Mouse (Mus musculus) v-Abl transformed pro-B cells (cell line): Measurements from ENCODE around the gene Dnajb13.

Experiments
- in situ Hi-C, 2 experiments: fragments of 400-800 bp; cut with MboI; formaldehyde crosslinking; loops; one replicate each; pipeline ENCODE4 v1.15.1; 2025; ENCODE audit not compliant: unreplicated experiment in 2 of 2

Gene Dnajb13

DNA sequence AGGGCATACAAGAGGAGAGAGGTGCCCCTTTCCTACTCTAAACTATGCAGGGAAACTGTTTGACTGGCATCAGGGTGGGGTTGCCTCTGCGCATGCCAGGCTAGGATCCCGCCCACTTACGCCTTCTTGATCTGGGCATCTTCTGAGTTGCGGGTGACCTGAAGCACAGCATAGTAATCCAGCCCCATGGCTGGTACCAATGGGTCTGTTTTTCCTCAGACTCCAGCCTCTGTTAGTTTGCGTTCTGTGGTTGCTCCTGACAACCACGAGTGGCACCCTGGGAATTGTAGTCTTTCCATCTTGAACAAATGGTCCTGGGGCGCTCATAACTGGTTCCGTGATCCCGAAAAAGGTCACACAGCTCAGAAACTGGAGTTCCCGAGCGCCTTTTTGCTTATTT is at the start of gene Dnajb13:
Gene Dnajb13, minus strand, starts transcription at position 388 of the 400 bp plus-strand sequence.
- in situ Hi-C loops, result no loop called here

GRCm38 (mm10) chr7:100561861-100562587 is 47.3 kb upstream of the Dnajb13 start:
- in situ Hi-C loops, result no loop called here

- in situ Hi-C loops, result no loop called here
Measured at GRCm38 (mm10) chr7:100559331-100559730, 44.6 kb upstream of the Dnajb13 start.

- in situ Hi-C loops, result no loop called here
Measured at GRCm38 (mm10) chr7:100557241-100557640, 42.5 kb upstream of the Dnajb13 start.

GRCm38 (mm10) chr7:100555431-100555951 is 40.7 kb upstream of the Dnajb13 start:
- in situ Hi-C loops, result no loop called here

DNA sequence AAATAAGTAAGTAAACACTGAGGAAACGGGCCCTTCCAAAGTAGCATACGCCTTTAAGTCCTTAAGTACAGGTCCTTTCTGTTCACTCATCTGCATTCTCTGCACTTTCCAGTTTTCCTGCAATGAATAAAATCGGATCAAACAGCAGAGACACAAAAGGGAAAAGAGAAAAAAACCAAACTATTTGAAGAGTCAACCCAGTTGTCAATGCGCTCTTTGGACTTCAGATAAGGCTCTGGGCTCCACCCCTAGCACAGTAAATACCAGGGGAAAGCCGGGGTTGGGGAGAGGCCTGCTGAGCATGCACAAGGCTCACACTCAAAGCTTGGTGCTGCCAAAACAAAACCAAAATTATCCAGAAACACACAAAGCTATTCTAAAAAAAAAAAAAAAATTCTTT is 40.2 kb upstream of the Dnajb13 start:
- in situ Hi-C loops, result no loop called here

DNA sequence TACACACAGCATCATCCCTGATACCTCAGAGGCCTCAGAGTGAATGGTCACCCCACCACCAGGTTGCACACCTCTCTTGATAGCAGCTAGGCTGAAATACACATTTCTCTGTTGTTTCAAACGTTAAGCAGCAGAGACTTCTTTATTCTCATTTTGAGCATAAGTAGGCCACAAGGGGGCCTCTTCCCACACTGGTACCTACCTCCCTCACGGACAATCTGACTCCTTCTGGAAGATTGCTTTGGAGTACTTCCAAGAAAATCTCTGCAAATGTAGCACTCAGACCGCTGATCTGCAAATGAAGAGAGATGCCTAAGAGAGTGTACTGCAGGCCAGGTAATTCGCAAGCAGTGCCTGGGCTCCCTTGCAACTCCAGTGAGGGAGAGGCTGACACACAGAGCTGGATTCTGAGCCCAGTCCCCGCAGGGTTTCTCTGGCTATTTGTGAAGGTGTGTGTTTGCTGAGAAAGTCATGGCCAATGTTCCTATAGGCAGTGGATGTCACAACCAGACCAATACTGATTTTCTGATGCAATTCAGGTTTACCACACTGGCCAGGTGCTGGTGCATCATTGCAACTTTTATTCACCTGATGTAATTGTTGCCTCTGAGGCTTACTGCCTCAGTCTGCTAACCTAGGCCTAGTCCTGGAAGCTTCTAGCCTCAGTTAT is 35.7 kb upstream of the Dnajb13 start:
- in situ Hi-C loops, result no loop called here

- in situ Hi-C loops, result no loop called here
Measured at GRCm38 (mm10) chr7:100549796-100550195, 35.0 kb upstream of the Dnajb13 start.

- in situ Hi-C loops, result no loop called here
Measured at GRCm38 (mm10) chr7:100547631-100548030, 32.9 kb upstream of the Dnajb13 start.

DNA sequence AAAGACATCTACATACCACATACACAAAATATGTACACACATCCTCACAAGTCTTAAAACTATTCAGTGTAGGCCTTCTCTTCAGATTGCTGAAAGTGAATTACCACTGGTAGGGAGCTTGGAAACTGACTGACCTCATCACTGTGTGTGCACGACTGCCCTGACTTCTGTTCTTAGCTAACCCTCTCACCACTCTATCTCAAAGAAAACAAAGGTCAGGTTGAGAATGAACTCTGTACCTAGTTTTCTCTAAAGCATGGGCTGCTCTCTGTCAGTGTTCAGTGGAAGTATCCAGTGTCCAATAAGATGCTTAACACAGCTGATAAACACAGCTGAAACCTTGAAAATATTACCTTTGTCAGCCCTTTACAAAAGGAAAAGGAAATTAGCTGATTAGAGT is 29.7 kb upstream of the Dnajb13 start:
- in situ Hi-C loops, result no loop called here

DNA sequence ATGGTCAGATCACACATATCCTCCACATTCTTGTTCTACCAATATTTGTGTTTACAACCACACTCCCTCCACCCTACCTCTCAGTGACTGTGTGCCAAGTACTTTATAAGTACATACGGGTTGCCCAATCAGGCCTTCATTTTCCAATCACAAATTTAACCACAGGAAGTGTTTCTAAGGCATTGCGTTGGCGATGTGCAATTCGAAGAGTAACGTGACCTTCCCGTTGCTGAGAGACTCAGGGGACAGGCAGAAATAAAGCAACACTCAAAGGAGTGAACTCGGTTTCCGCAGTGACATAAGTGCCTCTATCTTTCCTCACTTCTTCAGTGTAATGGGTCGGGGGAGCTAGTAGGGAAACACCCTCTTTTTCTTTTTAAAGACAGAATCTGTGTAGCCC is 24.8 kb upstream of the Dnajb13 start:
- in situ Hi-C loops, result loop anchor here in 1 of 2 experiments (5.0 kb wide), 1 partner anchor 43 kb away; no protein-coding TSS in a partner anchor

DNA sequence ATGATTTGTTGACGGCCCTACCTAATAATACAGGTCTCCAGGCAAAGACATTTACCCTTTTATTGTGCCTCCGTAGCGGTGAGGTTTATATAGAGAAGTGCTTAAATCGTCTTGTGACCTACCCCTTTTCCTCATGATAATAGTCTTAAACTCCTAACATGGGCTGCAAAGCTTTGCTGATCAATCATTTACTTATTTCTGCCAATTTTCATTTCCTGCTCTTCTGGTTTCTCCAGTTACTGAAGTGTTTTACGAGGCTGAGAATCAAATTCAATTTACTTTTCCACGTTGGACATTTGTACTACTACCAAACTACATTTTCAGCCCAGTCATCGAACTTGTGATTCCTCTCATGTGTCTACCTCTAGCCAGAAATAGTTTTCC is 22.8 kb upstream of the Dnajb13 start:
- in situ Hi-C loops, result loop anchor here in 1 of 2 experiments (5.0 kb wide), 1 partner anchor 45 kb away; no protein-coding TSS in a partner anchor

- in situ Hi-C loops, result loop anchor here in 1 of 2 experiments (5.0 kb wide), 1 partner anchor 45 kb away; no protein-coding TSS in a partner anchor
Measured at GRCm38 (mm10) chr7:100536804-100537518, 22.2 kb upstream of the Dnajb13 start, which contains the start of gene Coa4. Coa4 (plus strand) TSS chr7:100537071.

GRCm38 (mm10) chr7:100535831-100536230 is 21.1 kb upstream of the Dnajb13 start:
- in situ Hi-C loops, result loop anchor here in 1 of 2 experiments (5.0 kb wide), 1 partner anchor 46 kb away; no protein-coding TSS in a partner anchor

DNA sequence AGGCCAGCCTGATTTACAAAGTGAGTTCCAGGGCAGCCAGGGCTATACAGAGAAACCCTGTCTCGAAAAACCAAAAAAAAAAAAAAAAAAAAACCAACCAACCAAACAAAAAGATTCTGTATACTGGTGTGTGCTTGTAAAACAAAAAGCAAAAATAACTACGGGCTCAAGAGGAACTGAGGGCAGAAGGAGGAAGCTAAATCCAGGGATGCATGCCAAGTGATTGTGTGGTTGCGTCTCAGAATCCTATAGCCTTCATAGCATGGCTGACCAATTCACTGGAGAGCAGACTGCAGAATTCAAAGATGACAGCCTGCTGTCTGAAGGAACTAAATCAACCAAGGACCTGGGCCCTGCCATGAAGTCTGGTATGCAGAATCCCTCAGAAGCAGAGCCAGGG is 19.5 kb upstream of the Dnajb13 start:
- in situ Hi-C loops, result no loop called here

GRCm38 (mm10) chr7:100533503-100533902 is 18.7 kb upstream of the Dnajb13 start:
- in situ Hi-C loops, result no loop called here

GRCm38 (mm10) chr7:100530766-100531165 is 16.0 kb upstream of the Dnajb13 start:
- in situ Hi-C loops, result no loop called here

DNA sequence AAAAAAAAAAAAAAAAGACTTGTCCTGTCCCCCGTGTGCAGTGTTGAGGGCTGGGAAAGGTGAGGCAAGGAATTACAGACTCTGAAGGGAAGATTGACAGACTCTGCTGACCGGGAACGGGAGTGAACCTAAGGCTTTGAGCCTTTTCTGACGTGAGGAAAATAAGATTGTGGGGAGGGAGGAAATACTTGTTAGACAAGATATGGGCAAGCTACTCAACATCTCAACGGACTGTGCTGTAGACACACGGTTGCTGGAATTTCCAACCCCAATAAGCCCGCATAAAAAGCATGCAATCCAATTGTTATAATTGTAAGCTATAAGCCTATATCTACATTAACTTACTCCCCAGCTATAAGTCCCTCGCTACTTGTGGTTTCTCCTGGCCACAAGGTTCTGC is 9.9 kb upstream of the Dnajb13 start:
- in situ Hi-C loops, result loop anchor here (5.0 to 10.0 kb wide), 5 partner anchors 113 to 360 kb away; partner anchors contain the start of gene Plekhb1 (in 2 of the 2)

GRCm38 (mm10) chr7:100522222-100522621 is 7.5 kb upstream of the Dnajb13 start:
- in situ Hi-C loops, result loop anchor here (5.0 to 10.0 kb wide), 4 partner anchors 140 to 363 kb away; partner anchors contain the start of gene Plekhb1 (in 2 of the 2)

DNA sequence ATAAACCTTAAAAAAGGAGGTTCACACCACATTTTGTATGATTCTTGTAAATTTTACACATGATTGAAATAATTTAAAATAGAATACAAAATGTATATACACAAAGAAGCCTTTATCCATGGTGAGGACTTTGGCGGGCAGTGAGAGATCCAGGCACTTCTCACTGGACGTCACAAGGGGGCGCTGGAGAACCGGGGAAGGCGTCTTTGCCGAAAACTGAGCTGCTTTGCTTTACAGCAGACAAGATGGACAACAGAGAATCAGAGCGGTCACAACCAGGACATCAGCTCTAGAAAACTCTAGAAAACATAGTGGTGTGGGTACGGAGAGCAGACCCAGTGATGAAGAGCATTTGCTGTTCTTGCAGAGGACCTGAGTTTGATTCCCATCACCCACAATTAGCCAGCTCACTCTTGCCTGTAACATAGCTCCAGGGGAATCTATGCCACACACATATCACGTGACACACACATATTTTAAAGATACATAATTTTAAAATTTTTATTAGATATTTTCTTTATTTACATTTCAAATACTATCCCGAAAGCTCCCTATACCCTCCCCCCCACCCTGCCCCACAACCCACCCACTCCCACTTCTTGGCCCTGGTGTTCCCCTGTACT is 6.0 kb upstream of the Dnajb13 start:
- in situ Hi-C loops, result loop anchor here (5.0 to 10.0 kb wide), 4 partner anchors 142 to 364 kb away; partner anchors contain the start of gene Plekhb1 (in 2 of the 2)
